ENCODE assay signal across 21 mouse cellular contexts in the genomic region with DNA sequence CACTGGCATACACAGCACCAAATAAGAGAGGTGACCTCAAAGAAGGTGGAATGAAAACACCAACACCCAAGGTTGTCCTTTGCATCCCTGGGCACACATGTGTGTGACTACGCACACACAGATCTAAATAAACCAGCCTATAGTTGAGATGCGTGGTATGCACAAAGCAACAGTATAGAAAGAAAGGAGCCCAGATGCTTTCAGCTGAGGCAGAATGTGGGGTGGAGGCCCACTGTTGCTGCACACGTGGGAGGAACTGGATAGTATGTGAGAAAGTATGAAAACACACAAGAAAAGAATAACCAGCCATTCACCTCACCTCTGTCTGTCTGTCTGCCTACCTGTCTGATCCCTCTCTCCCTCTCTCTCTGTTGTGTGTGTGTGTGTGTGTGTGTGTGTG.
"Had no signal": no experiment of that assay in that cellular context is flagged by ENCODE, and none has a peak within 500 bp of the region (broad histone marks: within the 10 kb centered on the region; RNA-seq: fewer than 3 reads in every experiment).

No protein-coding gene starts in this region.

- ATAC-seq: forebrain, embryonic 13.5 days; forebrain, embryonic 14.5 days; forebrain, embryonic 15.5 days; forebrain, embryonic 16.5 days; forebrain, postnatal 0 days had no signal

- DNase-seq: cerebellum, adult 8-10 months; cerebellum, adult 9-10 months; cerebellum, adult 9-11 months; cerebellum, postnatal 10 days; cerebellum, postnatal 14 days; cerebellum, postnatal 25 days; cerebellum, postnatal 36 days; embryo, embryonic 11 days; forebrain, postnatal 0 days; gastrocnemius, adult 2 months; gastrocnemius, postnatal 10 days; gastrocnemius, postnatal 14 days; gastrocnemius, postnatal 25 days; gastrocnemius, postnatal 36 days; heart, adult 11 months; heart, adult 18-20 months; heart, adult 2 months had no signal
